Mouse (Mus musculus): ENCODE measurements around the gene Eme2. TPM values are rescaled to one million over a fixed set of nuclear protein-coding genes. Genes with fewer than 3 reads are reported as not detected.

The Eme2 gene
- polyA plus RNA-seq, 1 experiment from 2014 or later, result 27.9 TPM

DNA sequence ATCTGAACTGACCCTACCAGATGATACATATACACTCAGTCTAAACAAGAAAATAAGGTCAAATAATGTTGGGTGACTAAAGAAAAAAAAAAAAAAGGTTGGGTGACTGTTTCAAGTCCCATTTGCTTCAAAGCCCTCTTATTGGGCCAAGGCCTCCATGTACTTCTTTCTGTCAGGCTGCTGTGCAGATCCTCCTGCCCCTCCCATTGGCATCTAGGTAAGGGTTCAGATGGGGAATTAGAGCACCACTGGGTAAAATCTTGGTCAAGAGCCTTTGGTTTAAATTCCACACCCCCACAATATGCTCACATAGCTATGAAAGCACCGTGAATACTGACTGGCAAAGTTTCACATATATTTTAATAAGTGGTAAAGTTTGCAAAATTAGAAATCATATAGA is 28.4 kb upstream of the Eme2 start:
- 95% methylated on average over 1 of the region's 1 CpGs for WGBS
- peaks cover 90% of the 10 kb centered on the region for H3K36me3 ChIP-seq
- H3K9ac ChIP-seq (replicated peaks), result no peak overlapping the region
- no peaks in the 10 kb centered on the region for H3K4me1 ChIP-seq
- H3K27ac ChIP-seq (replicated peaks), result no peak overlapping the region
- ATAC-seq (ENCODE audit: low FRiP score), result no peak
- H3K27me3 ChIP-seq (replicated peaks), result no peaks in the 10 kb centered on the region
- no peak overlapping the region for H3K4me3 ChIP-seq (replicated peaks)
- no peaks in the 10 kb centered on the region for H3K9me3 ChIP-seq (replicated peaks)
- no peak overlapping the region for H3K4me2 ChIP-seq

DNA sequence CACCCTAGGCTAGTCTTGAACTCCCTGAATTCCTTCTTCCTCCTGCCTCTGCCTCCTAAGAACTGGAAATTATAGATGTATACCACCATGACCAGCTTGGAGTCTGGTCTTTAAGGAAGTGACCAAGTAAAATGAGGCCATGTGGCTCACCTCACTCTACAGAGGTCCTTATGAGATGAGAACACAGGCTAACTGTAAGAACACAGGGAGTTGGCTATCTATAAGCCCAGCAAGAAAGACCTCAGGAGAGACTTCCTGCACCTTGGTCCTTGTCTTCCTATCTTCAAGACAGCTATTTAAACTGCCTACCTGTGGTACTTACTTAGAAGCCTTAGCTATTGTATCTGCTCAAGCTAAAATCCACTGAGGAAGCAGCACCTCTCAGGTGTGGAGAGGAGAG is 19.1 kb upstream of the Eme2 start:
- Histone ChIP-seq H3K4me3 (replicated peaks) (no peak overlapping the region), H3K27ac (replicated peaks) (no peak overlapping the region), H3K27me3 (replicated peaks) (no peaks in the 10 kb centered on the region), H3K36me3 (peaks cover 96% of the 10 kb centered on the region), H3K9me3 (replicated peaks) (no peaks in the 10 kb centered on the region), H3K4me2 (no peak overlapping the region), H3K4me1 (no peaks in the 10 kb centered on the region), H3K9ac (replicated peaks) (no peak overlapping the region)
- ATAC-seq (ENCODE audit: low FRiP score), result no peak

DNA sequence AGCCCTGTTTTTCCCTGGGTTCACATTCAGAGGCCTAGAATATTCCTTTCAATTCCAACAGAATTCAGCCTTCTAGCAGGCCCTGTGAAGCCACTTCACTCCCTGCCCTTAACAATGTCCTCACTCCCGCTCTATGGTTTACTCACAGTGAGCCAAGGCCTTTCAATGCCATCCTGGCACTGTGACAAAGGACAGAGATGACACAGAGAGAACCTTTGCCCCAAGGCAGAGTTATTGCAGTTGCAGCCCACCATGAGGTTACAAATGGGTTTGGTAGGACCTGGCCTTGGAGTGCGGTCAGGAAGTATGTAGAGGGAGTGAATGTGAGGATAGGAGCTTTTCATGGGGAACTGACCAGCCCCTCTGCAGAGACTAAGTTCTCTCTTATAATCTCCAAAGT is 12.7 kb upstream of the Eme2 start:
- peaks cover 98% of the 10 kb centered on the region for H3K36me3 ChIP-seq
- ATAC-seq (ENCODE audit: low FRiP score), result no peak
- 97% methylated on average over 2 of the region's 2 CpGs for WGBS
- H3K4me2 ChIP-seq, result no peak overlapping the region
- H3K4me1 ChIP-seq, result no peaks in the 10 kb centered on the region
- H3K9me3 ChIP-seq (replicated peaks), result no peaks in the 10 kb centered on the region
- no peak overlapping the region for H3K27ac ChIP-seq (replicated peaks)
- no peak overlapping the region for H3K9ac ChIP-seq (replicated peaks)
- no peak overlapping the region for H3K4me3 ChIP-seq (replicated peaks)
- H3K27me3 ChIP-seq (replicated peaks), result no peaks in the 10 kb centered on the region

DNA sequence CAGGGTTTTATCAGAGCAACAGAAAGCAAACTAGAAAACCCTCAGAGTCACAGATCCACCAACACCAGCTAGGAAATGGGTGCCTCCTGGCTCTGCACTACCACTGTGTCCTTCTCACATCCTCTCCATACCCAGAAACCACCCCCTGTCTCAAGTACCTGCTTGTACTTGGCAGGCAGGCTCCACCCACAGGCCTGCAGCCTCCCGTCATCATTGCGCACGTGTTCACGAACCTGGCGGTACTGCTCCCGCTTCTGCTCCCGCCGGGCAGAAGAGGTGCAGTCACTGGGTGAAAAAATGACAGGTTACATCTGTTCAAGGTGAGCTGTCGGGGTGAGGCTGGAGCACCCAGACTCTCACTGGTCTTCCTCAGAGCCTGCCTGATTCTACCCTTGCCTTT is 8.9 kb upstream of the Eme2 start:
- no peak for ATAC-seq (ENCODE audit: low FRiP score)
- H3K9ac ChIP-seq (replicated peaks), result no peak overlapping the region
- H3K36me3 ChIP-seq, result peaks cover 100% of the 10 kb centered on the region
- H3K4me2 ChIP-seq, result no peak overlapping the region
- no peaks in the 10 kb centered on the region for H3K4me1 ChIP-seq
- no peaks in the 10 kb centered on the region for H3K27me3 ChIP-seq (replicated peaks)
- H3K4me3 ChIP-seq (replicated peaks), result no peak overlapping the region
- H3K9me3 ChIP-seq (replicated peaks), result no peaks in the 10 kb centered on the region
- H3K27ac ChIP-seq (replicated peaks), result no peak overlapping the region
- WGBS, result 97% methylated on average over 9 of the region's 9 CpGs

DNA sequence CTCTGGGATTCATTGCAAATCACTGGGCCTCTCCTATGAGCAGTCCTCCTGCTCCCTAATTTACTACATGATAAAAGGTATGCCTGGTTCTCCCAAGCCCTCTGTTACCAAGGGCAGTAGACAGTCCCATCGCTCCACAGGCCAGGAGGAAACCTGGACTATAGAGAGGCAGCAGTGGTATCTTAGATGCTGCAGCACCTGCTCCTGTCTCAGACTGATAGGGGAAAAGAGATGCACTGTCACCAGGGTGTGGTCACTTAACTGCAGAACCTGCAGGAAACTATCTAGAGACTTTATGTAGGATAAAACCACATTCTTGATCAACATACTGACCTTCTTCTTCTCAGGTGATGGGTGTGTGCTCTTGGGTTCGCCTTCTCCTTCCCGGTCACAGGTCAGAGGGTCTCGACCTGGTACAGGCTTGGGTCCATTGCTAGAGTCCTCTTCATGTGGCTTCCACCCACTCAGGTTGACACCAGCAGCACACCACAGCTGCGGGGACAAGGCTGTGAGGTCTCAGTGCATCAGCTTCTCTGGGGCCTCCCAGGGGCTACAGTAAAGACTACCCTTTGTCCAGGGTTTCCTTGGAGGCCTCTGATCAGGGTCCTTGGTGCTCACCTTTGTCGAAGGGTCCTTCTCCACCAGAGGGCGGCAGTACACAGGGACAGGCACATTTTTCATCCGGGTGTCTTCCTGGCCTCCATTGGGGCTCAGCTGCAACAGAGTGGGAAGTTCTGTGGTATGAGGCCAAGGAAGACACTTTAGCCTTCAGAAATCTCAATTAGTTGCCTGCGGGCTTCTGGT is 8.0 kb upstream of the Eme2 start:
- no peak for ATAC-seq (ENCODE audit: low FRiP score)
- H3K9ac ChIP-seq (replicated peaks), result no peak overlapping the region
- no peaks in the 10 kb centered on the region for H3K9me3 ChIP-seq (replicated peaks)

DNA sequence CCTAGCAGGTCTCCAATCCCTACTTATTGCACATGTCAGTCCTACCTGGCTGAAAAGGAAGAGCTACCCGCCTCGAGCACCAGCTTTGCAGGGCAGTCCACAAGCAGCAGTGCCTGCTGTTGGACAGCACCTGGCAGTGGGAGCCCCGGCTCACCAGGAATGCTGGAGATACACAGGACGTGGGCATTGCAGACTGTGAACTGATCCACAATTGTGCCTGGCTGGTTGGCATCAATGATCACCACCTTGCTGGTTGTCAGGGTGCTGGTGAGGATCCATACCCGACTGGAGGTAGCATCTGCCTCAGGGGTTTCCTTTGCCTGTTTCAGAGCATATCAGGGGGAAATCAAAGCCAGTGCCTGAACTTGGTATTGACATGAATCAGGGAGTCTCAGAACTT is 7.2 kb upstream of the Eme2 start:
- H3K9ac ChIP-seq (replicated peaks), result no peak overlapping the region
- H3K27ac ChIP-seq (replicated peaks), result no peak overlapping the region
- WGBS, result 92% methylated on average over 5 of the region's 5 CpGs
- no peaks in the 10 kb centered on the region for H3K9me3 ChIP-seq (replicated peaks)
- H3K36me3 ChIP-seq, result peaks cover 99% of the 10 kb centered on the region
- no peak overlapping the region for H3K4me3 ChIP-seq (replicated peaks)
- no peak for ATAC-seq (ENCODE audit: low FRiP score)
- no peaks in the 10 kb centered on the region for H3K27me3 ChIP-seq (replicated peaks)
- H3K4me2 ChIP-seq, result no peak overlapping the region
- H3K4me1 ChIP-seq, result peaks cover 16% of the 10 kb centered on the region

More for the DNA sequence above, 8.0 kb upstream of the Eme2 start:
- no peaks in the 10 kb centered on the region for H3K27me3 ChIP-seq (replicated peaks)
- peaks cover 9% of the 10 kb centered on the region for H3K4me1 ChIP-seq
- 70% methylated on average over 9 of the region's 9 CpGs for WGBS
- no peak overlapping the region for H3K27ac ChIP-seq (replicated peaks)
- H3K4me3 ChIP-seq (replicated peaks), result no peak overlapping the region
- H3K4me2 ChIP-seq, result no peak overlapping the region
- peaks cover 100% of the 10 kb centered on the region for H3K36me3 ChIP-seq

DNA sequence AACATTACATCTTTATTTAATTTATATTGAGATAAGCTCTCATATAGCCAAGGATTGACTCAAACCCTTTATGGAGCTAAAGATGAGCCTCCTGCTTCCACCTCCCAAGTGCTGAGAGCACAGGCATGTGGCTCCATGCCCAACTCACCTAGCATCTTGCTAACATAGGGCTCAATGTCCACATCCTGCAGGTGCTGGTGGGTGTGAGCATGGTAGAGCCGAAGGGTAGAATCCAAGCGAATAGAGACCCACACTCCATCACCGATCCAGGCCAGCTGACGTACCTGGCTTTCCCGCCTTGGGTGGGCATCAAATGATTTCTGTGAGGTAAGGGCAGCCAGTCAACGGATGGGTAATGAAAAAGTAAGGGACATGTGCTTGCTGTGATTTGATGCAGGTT is 5.1 kb upstream of the Eme2 start:
- no peaks in the 10 kb centered on the region for H3K9me3 ChIP-seq (replicated peaks)
- no peak overlapping the region for H3K27ac ChIP-seq (replicated peaks)
- H3K4me1 ChIP-seq, result peaks cover 34% of the 10 kb centered on the region
- no peaks in the 10 kb centered on the region for H3K27me3 ChIP-seq (replicated peaks)
- H3K4me3 ChIP-seq (replicated peaks), result no peak overlapping the region
- no peak overlapping the region for H3K4me2 ChIP-seq
- peaks cover 78% of the 10 kb centered on the region for H3K36me3 ChIP-seq
- WGBS, result 98% methylated on average over 6 of the region's 6 CpGs
- no peak overlapping the region for H3K9ac ChIP-seq (replicated peaks)
- no peak for ATAC-seq (ENCODE audit: low FRiP score)

DNA sequence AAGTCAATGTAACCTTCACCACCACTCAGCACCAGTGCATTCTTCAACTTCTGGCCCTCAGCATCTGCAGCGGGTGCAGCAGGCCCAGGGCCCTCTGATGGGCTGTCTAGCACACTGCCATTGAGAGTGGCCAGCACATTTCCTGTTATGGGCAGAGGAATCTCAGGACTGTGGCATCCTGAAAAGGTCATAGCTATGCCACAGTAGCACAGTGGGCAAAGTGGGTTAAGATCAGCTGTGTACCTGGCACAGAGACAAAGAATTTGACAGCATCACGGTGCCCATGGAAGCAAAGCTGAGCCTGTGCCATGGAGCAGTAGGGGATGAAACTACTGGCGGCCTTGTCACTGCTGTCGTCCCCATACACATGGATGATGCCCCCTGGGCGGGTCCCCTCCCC is 4.3 kb upstream of the Eme2 start:
- H3K27ac ChIP-seq (replicated peaks), result no peak overlapping the region
- peaks cover 37% of the 10 kb centered on the region for H3K4me1 ChIP-seq
- ATAC-seq (ENCODE audit: low FRiP score), result no peak
- H3K36me3 ChIP-seq, result peaks cover 70% of the 10 kb centered on the region
- H3K4me2 ChIP-seq, result no peak overlapping the region
- 81% methylated on average over 5 of the region's 5 CpGs for WGBS
- H3K27me3 ChIP-seq (replicated peaks), result no peaks in the 10 kb centered on the region
- no peaks in the 10 kb centered on the region for H3K9me3 ChIP-seq (replicated peaks)
- no peak overlapping the region for H3K9ac ChIP-seq (replicated peaks)
- H3K4me3 ChIP-seq (replicated peaks), result no peak overlapping the region

DNA sequence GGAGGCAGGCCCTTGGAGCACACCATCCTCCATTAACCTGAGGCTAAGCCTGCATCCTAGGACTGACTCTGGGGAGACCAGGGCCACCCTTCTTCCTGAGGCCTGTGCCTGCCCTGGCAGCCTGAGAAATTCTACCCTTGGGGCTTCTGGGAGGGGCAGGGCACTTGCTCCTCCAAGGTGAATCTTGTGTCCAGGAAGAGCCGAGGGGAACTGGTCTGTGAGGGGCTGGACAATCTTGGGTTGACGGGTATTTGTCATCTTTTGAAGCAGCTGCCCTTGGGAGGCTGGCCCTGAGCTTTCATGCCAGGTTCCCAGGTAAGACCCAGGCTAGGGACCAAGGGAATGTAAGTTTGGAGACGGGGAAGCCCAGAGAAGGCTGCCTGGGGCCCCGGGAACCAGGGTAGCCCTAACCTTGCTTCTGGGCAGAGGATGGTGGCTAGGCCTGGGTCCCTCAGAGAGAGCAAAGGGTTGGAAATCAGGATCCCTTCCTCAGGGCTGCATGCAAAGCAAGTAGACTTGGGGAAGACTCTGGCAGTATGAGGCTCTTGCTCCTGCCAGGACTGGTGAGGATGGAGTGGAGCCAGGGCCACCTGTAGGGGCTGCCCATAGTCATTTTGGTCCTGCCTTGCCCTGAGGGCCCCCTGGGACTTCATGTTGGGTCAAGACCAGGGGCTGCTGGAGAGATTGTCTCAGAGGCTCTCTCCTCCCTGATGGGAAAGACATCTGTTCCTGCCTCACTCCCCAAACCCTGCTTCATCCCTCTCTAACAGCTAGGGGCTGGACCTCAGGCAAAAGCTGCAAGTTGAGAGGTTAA is 3.4 kb upstream of the Eme2 start:
- no peaks in the 10 kb centered on the region for H3K27me3 ChIP-seq (replicated peaks)
- H3K9ac ChIP-seq (replicated peaks), result 0 out of 2 replicates have a peak overlapping the region, but pooled peaks have one; percentile 93
- ATAC-seq (ENCODE audit: low FRiP score), result no peak
- H3K4me1 ChIP-seq, result peaks cover 46% of the 10 kb centered on the region
- WGBS, result 91% methylated on average over 4 of the region's 4 CpGs
- H3K4me2 ChIP-seq, result peak overlapping the region; percentile 99
- H3K9me3 ChIP-seq (replicated peaks), result no peaks in the 10 kb centered on the region
- H3K4me3 ChIP-seq (replicated peaks), result peak overlapping the region; percentile 87; the same call in 1 of the 2 replicates
- no peak overlapping the region for H3K27ac ChIP-seq (replicated peaks)
- H3K36me3 ChIP-seq, result peaks cover 64% of the 10 kb centered on the region

DNA sequence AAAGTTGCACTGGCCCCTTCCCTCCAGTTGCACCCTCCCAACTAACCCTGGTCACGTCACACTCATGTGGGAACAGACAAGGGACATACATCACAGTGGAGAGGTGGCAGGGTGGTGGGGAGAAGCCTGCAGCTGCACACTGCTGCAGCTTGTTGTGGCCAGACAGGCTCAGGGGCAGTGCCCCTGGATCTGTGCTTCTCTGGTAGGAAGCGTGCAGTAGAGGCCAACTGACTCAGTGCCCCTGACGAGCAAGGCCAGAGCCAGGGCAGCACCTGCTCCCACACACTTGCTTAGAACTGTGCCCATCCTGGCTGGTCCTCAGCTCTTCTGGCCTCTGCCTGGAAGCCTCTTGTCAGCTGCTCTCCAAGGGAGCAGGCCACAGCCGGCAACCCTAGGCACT is 2.7 kb upstream of the Eme2 start:
- H3K27me3 ChIP-seq (replicated peaks), result no peaks in the 10 kb centered on the region
- H3K9me3 ChIP-seq (replicated peaks), result no peaks in the 10 kb centered on the region
- no peak overlapping the region for H3K27ac ChIP-seq (replicated peaks)
- no peak for ATAC-seq (ENCODE audit: low FRiP score)
- H3K4me2 ChIP-seq, result peak overlapping the region; percentile 99
- peak overlapping the region; percentile 87 for H3K4me3 ChIP-seq (replicated peaks)
- H3K36me3 ChIP-seq, result peaks cover 64% of the 10 kb centered on the region
- peak overlapping the region; percentile 93 for H3K9ac ChIP-seq (replicated peaks)
- H3K4me1 ChIP-seq, result peaks cover 51% of the 10 kb centered on the region
- WGBS, result 76% methylated on average over 4 of the region's 4 CpGs

DNA sequence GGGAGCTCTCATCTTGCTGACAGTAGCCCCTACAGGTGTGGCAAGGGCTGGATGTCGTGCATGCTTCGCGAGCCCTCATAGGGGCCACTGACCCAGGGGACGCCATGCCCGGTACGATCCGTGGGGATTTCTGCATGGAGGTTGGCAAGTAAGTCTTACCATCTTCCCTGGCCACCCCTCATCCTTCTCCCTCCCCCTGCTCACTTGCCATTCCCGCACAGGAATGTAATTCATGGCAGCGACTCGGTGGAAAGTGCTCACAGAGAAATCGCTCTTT is 2.0 kb upstream of the Eme2 start:
- ATAC-seq (ENCODE audit: low FRiP score), result peak; percentile 9; the same call in 1 of the 2 replicates
- Histone ChIP-seq H3K4me3 (replicated peaks) (peak overlapping the region; percentile 87), H3K27me3 (replicated peaks) (no peaks in the 10 kb centered on the region), H3K9me3 (replicated peaks) (no peaks in the 10 kb centered on the region), H3K9ac (replicated peaks) (peak overlapping the region; percentile 93), H3K4me1 (peaks cover 51% of the 10 kb centered on the region), H3K4me2 (peak overlapping the region; percentile 99), H3K36me3 (peaks cover 64% of the 10 kb centered on the region), H3K27ac (replicated peaks) (peak overlapping the region; percentile 88)
- 23% methylated on average over 11 of the region's 11 CpGs for WGBS

Measured in neural tube, embryonic 15.5 days (tissue).